Mouse (Mus musculus) C2C12 (cell line): ENCODE data around the gene Clk1.

Experiments
- CEBPB ChIP-seq: IDR thresholded peaks from one replicate; pipeline ENCODE4 v1.6.1; 2011; ENCODE audit warnings: low read depth, mild to moderate bottlenecking, control low read depth, moderate library complexity
- CTCF ChIP-seq: IDR thresholded peaks from one replicate; pipeline ENCODE4 v1.5.1; 2011; ENCODE audit not compliant: control insufficient read depth, insufficient read depth, insufficient read length
- MYOG ChIP-seq: IDR thresholded peaks from one replicate; pipeline ENCODE4 v1.6.1; 2011; ENCODE audit not compliant: control insufficient read depth, insufficient read length; ENCODE audit errors: extremely low read depth
- USF1 ChIP-seq: IDR thresholded peaks from one replicate; pipeline ENCODE4 v1.6.1; 2011; ENCODE audit warnings: low read depth, mild to moderate bottlenecking, control low read depth, moderate library complexity

- TF ChIP-seq CTCF (no peak), USF1 (no peak), CEBPB (no peak), MYOG (no peak)
Observed at GRCm38 (mm10) chr1:58365829-58366228, 58.0 kb downstream of the Clk1 start.
